Mouse (Mus musculus) urinary bladder, postnatal 14 days (tissue): ENCODE data around the gene Rnf144b.

Source experiments
- DNase-seq: peaks from one replicate; pipeline ENCODE4 v3.0.0; 2021; ENCODE audit warnings: low spot score

The Rnf144b gene

GRCm38 (mm10) chr13:47122537-47123430 lies at the start of gene Rnf144b:
Gene Rnf144b (plus strand): TSS chr13:47122656.
- peak; percentile 49 for DNase-seq

GRCm38 (mm10) chr13:47076156-47076555 lies 46.3 kb upstream of the Rnf144b start:
- DNase-seq, result no peak

DNA sequence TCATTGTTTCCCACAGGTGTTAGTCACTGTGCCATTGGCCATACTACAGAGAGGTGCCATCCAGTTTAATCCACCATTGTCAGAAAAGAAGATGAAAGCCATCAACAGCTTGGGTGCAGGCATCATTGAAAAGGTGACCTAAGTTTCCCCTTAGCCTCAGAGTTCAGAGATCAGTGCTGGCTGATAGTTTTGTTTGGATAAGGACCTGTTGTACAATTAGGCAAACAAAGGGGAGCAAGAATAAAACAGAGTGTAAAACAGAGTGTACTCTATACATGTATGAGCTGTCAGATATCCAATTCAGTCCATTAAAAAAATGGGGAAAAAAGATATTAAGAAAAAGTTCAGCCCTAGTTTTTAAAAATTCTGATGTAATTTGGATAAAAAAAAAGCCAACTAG lies 45.1 kb upstream of the Rnf144b start:
- no peak for DNase-seq

GRCm38 (mm10) chr13:47078799-47079198 lies 43.7 kb upstream of the Rnf144b start:
- DNase-seq, result no peak

DNA sequence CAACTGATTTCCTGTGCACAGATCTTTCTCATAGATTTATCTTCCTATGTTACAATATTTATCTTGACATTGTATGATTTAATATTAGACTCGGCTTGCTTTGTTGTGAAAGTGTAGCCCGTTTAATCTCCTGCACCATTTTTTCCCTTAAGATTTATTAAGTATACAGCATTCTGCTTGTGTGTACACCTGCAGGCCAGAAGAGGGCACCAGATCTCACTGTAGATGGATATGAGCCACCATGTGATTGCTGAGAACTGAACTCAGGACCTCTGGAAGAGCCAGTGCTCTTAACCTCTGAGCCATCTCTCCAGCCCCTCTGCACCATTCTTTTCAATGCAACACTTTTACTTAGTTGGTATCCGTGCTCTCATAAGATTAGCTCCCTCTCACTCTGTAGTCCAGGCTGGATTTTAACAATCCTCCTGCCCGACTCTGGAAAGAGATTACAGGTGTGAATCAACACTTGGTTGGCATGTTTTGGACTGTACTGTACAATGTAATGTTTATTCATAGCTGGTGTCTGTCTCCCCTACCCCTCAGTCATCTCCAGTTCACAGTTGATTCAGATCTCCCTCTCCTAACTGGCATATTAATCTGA lies 41.5 kb upstream of the Rnf144b start:
- no peak for DNase-seq

DNA sequence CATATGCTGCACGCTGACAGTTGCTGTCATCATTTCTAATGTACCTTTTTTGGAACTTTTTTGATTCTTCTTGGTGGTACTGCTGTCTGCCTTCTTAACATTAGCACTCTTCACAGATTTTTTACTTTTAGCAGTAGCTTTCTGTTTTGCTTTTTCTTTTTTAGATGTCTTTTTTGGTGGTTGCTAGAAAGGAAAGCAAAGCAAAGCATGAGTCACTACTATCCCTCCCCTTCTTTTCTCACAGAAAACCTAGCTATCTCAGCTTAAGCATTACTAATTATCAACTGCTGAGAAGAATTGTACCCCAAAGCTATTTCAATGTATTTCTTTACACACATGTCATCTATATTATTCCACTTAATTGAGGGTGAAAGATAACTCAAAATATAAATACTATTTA lies 34.0 kb upstream of the Rnf144b start:
- no peak for DNase-seq

DNA sequence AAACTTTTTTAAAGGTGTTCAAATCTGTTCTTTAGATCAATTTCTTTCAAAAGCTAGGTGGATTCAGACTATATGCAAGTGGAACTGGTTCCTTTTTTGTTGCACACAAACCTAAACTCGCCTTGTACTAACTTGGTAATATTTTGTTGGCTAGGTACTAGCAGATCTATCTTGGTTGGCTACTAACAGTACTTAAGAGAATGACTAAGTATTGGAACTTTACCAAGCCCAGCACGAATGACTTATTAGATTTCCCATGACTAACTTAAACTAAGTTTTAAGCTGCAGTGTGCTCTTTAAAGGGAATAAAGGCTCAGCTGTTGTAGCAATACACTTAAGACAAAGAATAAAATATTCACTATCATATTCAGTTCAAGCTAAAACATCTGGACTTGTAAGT lies 33.2 kb upstream of the Rnf144b start:
- no peak for DNase-seq

GRCm38 (mm10) chr13:47093791-47094190 lies 28.7 kb upstream of the Rnf144b start:
- no peak for DNase-seq

- no peak for DNase-seq
Observed at GRCm38 (mm10) chr13:47096591-47096990, 25.9 kb upstream of the Rnf144b start.

- DNase-seq, result no peak
Observed at GRCm38 (mm10) chr13:47099265-47099664, 23.2 kb upstream of the Rnf144b start.

DNA sequence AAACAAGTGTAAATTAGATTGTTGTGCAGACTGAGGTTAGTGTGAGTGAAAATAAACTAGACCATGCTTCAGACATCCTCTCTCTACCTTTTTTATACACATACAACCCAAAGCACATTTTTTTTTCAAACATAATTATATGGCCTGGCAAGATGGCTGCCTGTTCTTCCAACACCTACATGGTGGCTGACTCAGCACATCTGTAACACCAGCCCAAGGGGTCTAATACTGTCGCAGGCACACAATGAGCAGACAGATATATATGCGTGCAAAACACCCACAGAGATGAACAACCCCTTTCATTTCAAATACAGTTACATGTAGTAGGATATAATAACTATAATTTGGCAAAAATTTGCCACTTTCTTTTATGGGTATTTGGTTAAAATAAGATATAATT lies 21.9 kb upstream of the Rnf144b start:
- DNase-seq, result no peak

DNA sequence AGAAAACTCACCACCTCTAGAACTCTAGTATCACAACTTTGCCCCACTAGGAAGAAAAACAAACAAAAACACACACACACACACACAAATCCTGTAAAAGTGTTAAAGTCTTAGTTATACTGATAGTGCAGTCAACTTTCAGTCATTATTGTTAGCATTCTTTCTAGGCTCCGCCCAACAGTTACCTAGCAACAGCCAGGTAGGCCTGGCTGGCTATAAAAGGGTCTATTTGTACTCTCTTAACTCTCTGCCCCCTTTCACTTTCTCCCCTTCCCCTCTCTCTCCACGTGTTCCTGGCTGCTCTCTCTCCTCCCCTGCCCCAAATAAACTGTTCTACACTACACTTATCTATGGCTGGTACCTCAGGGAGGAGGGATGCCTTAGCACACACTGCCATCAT lies 18.3 kb upstream of the Rnf144b start:
- no peak for DNase-seq

- DNase-seq, result peak; percentile 11
Observed at GRCm38 (mm10) chr13:47104856-47105541, 17.5 kb upstream of the Rnf144b start.

- DNase-seq, result peak; percentile 81
Observed at GRCm38 (mm10) chr13:47105711-47106579, 16.5 kb upstream of the Rnf144b start, which contains the start of gene Dek. Gene Dek (minus strand): TSS chr13:47106201.

- DNase-seq, result no peak
Observed at GRCm38 (mm10) chr13:47106580-47106888, 15.9 kb upstream of the Rnf144b start.

- no peak for DNase-seq
Observed at GRCm38 (mm10) chr13:47109239-47109638, 13.2 kb upstream of the Rnf144b start.

- DNase-seq, result no peak
Observed at GRCm38 (mm10) chr13:47111185-47111584, 11.3 kb upstream of the Rnf144b start.

DNA sequence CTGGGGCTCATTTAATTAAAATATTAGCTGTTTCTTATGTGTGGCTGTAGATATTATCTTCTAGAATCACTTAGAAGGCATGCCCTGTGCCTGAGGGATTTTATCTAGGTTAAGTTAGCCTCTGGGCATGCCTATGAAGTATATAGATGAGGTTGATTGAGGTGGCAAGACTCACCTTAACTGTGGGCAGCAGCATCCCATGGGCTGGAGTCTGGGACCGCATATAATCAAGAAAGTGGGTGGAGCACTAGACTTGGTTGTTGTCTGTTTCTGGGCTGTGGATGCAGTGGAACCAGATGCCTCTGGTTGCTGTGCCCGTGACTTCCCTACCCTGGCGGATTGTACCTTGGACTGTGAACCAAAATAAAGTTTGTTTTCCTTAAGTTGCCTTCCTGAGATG lies 10.4 kb upstream of the Rnf144b start:
- DNase-seq, result no peak

- no peak for DNase-seq
Observed at GRCm38 (mm10) chr13:47112924-47113323, 9.5 kb upstream of the Rnf144b start.

- DNase-seq, result no peak
Observed at GRCm38 (mm10) chr13:47116000-47116399, 6.5 kb upstream of the Rnf144b start.

GRCm38 (mm10) chr13:47121333-47121889 lies 1.0 kb upstream of the Rnf144b start:
- no peak for DNase-seq

DNA sequence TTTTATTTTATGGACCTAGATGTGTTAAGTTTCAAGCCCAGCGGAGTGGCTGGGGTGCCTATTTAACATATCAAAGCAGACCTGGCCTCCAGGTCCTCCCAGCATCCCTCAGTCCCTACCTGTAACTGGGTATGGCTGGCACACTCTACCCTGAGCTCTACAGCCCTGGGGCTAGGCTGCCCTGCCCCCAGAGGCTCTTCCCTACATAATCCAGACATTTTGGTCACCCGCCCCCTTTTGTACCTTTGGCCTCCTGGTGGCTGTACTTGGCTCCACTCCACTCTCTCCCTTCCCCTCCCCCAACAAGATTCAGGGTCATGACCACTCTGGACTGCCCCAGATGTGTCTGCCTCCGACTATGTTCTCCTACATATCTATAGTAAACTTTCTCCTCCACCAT lies 2.0 kb downstream of the Rnf144b start:
- no peak for DNase-seq
